Mouse (Mus musculus) MEL (cell line): ENCODE results near the gene Nkx2-1. TPM values are rescaled to one million over a fixed set of nuclear protein-coding genes. Genes with fewer than 3 reads are reported as not detected.

ENCODE experiments used
- DNase-seq: peaks from one replicate; pipeline ENCODE4 v3.0.0; 2011; ENCODE audit warnings: low read depth, low spot score
- H3K27ac ChIP-seq: 2 replicates; pipeline ENCODE4 v1.5.1; 2012; ENCODE audit warnings: low read depth, mild to moderate bottlenecking, control low read depth, low read length, moderate library complexity; ENCODE audit not compliant: control insufficient read depth
- H3K27me3 ChIP-seq, 2 experiments: fragments of 150-350 bp in 1 of 2; sonication (generic) in 1 of 2; 2 replicates each; pipeline ENCODE4 v1.6.1; 2012; ENCODE audit warnings: low read length in 2 of 2, mild to moderate bottlenecking in 2 of 2, improper control_type of control experiment in 1 of 2, moderate library complexity in 1 of 2; ENCODE audit not compliant: insufficient read depth in 2 of 2, control insufficient read depth in 1 of 2
- H3K36me3 ChIP-seq, 2 experiments: 2 replicates each; pipeline ENCODE4 v1.6.1; 2012 to 2014; ENCODE audit warnings: low read length in 2 of 2, improper control_type of control experiment in 1 of 2, inconsistent platforms in 1 of 2, mild to moderate bottlenecking in 1 of 2; ENCODE audit not compliant: insufficient read depth in 2 of 2, control insufficient read depth in 1 of 2
- H3K4me1 ChIP-seq, 2 experiments: fragments of 150-350 bp in 1 of 2; sonication (generic) in 1 of 2; 2 replicates each; pipeline ENCODE4 v1.6.1; 2012; ENCODE audit warnings: low read length in 2 of 2, improper control_type of control experiment in 1 of 2, mild to moderate bottlenecking in 1 of 2; ENCODE audit not compliant: insufficient read depth in 2 of 2, control insufficient read depth in 1 of 2
- H3K4me3 ChIP-seq, 2 experiments: fragments of 150-350 bp in 1 of 2; sonication (generic) in 1 of 2; 2 replicates each; pipeline ENCODE4 v1.5.1; 2012; ENCODE audit warnings: low read depth in 2 of 2, low read length in 2 of 2, mild to moderate bottlenecking in 2 of 2, moderate library complexity in 2 of 2, control low read depth in 1 of 2, improper control_type of control experiment in 1 of 2; ENCODE audit not compliant: control insufficient read depth in 1 of 2, insufficient read depth in 1 of 2
- H3K79me2 ChIP-seq: 2 replicates; pipeline ENCODE4 v1.6.1; 2012; ENCODE audit warnings: mild to moderate bottlenecking, low read length, moderate library complexity; ENCODE audit not compliant: control insufficient read depth, poor library complexity, insufficient read depth
- H3K9ac ChIP-seq: 2 replicates; pipeline ENCODE4 v1.6.1; 2012; ENCODE audit warnings: low read depth, mild to moderate bottlenecking, control low read depth, low read length, moderate library complexity; ENCODE audit not compliant: control insufficient read depth, poor library complexity, severe bottlenecking
- H3K9me3 ChIP-seq: fragments of 150-350 bp; sonication (generic); replicated peaks from 2 replicates; pipeline ENCODE4 v1.6.1; 2012; ENCODE audit warnings: mild to moderate bottlenecking, low read length, improper control_type of control experiment, moderate library complexity; ENCODE audit not compliant: insufficient read depth
- BHLHE40 ChIP-seq: IDR thresholded peaks from 2 replicates; pipeline ENCODE4 v1.6.1; 2012; ENCODE audit warnings: low read depth, mild to moderate bottlenecking, inconsistent platforms, low read length, improper control_type of control experiment, borderline replicate concordance
- CTCF ChIP-seq, 3 experiments: IDR thresholded peaks in 2 of 3; conservative IDR thresholded peaks in 1 of 3; 2 replicates each; pipeline ENCODE4 v1.5.1; 2011 to 2012; ENCODE audit warnings: low read length in 3 of 3, low read depth in 2 of 3, mild to moderate bottlenecking in 2 of 3, improper control_type of control experiment in 1 of 3, inconsistent platforms in 1 of 3, mixed read lengths in 1 of 3, moderate library complexity in 1 of 3; ENCODE audit not compliant: control insufficient read depth in 1 of 3, insufficient read depth in 1 of 3, poor library complexity in 1 of 3, severe bottlenecking in 1 of 3
- GABPA ChIP-seq: IDR thresholded peaks from 2 replicates; pipeline ENCODE4 v1.6.1; 2012; ENCODE audit warnings: low read depth, mild to moderate bottlenecking, inconsistent platforms, low read length, improper control_type of control experiment, moderate library complexity
- MAZ ChIP-seq: IDR thresholded peaks from 2 replicates; pipeline ENCODE4 v1.6.1; 2012; ENCODE audit warnings: low read depth, mild to moderate bottlenecking, inconsistent platforms, low read length, improper control_type of control experiment
- MYB ChIP-seq: IDR thresholded peaks from 2 replicates; pipeline ENCODE4 v1.6.1; 2011; ENCODE audit warnings: mild to moderate bottlenecking, low read depth, low read length, improper control_type of control experiment
- MYC ChIP-seq: IDR thresholded peaks from 2 replicates; pipeline ENCODE4 v1.6.1; 2011; ENCODE audit warnings: low read depth, mild to moderate bottlenecking, low read length, improper control_type of control experiment, moderate library complexity
- RAD21 ChIP-seq: IDR thresholded peaks from 2 replicates; pipeline ENCODE4 v1.6.1; 2011; ENCODE audit warnings: mild to moderate bottlenecking, low read depth, low read length, improper control_type of control experiment
- SMC3 ChIP-seq: IDR thresholded peaks from 2 replicates; pipeline ENCODE4 v1.6.1; 2011; ENCODE audit warnings: low read depth, low read length, improper control_type of control experiment
- ZC3H11A ChIP-seq: IDR thresholded peaks from 2 replicates; pipeline ENCODE4 v1.6.1; 2012; ENCODE audit warnings: low read depth, mild to moderate bottlenecking, inconsistent platforms, low read length, improper control_type of control experiment
- ZMIZ1 ChIP-seq: IDR thresholded peaks from 2 replicates; pipeline ENCODE4 v1.6.1; 2012; ENCODE audit warnings: low read depth, mild to moderate bottlenecking, inconsistent platforms, low read length, improper control_type of control experiment, moderate library complexity
- ZNF384 ChIP-seq: IDR thresholded peaks from 2 replicates; pipeline ENCODE4 v1.6.1; 2012; ENCODE audit warnings: low read depth, mild to moderate bottlenecking, inconsistent platforms, low read length, improper control_type of control experiment
- polyA plus RNA-seq, 2 experiments: library from polyadenylated mRNA; stranded (reverse) in 1 of 2; unstranded in 1 of 2; fragments of >175 nt in 1 of 2; fragments of >200 nt in 1 of 2; gene quantifications; 2 replicates each; pipeline versions ENCODE4 v1.2.1 to v1.2.4; 2012; ENCODE audit warnings: low replicate concordance in 2 of 2, low read depth in 1 of 2; ENCODE audit not compliant: insufficient read length in 2 of 2, insufficient read depth in 1 of 2, missing spikeins in 1 of 2
- total RNA-seq: library from RNA; depleted of rRNA; stranded (reverse); fragments of 300-350 nt; gene quantifications from 2 replicates; pipeline ENCODE4 v1.2.3, GENCODE M21; 2012; rRNA removed

Nkx2-1 gene
- total RNA-seq (not detected in 2 replicates), polyA plus RNA-seq (not detected)

GRCm38 (mm10) chr12:56536884-56537265, at the start of gene Nkx2-1:
Nkx2-1 (minus strand) TSS chr12:56536908.
- Histone ChIP-seq H3K27me3 (no peaks in the 10 kb centered on the region), H3K9ac (no peak within 1 kb of the TSS)
- no peak for DNase-seq

GRCm38 (mm10) chr12:56541068-56541467, 4.4 kb upstream of the Nkx2-1 start:
- no peak overlapping the region for H3K27ac ChIP-seq
- no peaks in the 10 kb centered on the region for H3K79me2 ChIP-seq
- no peak overlapping the region for H3K4me3 ChIP-seq
- no peaks in the 10 kb centered on the region for H3K36me3 ChIP-seq
- no peak overlapping the region for H3K9ac ChIP-seq
- DNase-seq: peak; percentile 58
- H3K27me3 ChIP-seq: peaks cover 1 to 7% of the 10 kb centered on the region in 2 experiments; a peak in 3 of 4 replicates
- TF ChIP-seq ZMIZ1: no peak
- 0 out of 2 replicates have a peak, but pooled peaks have one; percentile 29 for TF ChIP-seq ZC3H11A
- peak; percentile 73 for TF ChIP-seq SMC3
- no peak for TF ChIP-seq ZNF384
- TF ChIP-seq CTCF (IDR thresholded peaks at IDR 0.05 in 2 of 3, conservative IDR thresholded peaks at IDR 0.05 in 1 of 3; ENCODE audit: control insufficient read depth in 1 of 3, insufficient read depth in 1 of 3, low read depth in 2 of 3, low read length in 3 of 3, poor library complexity in 1 of 3, severe bottlenecking in 1 of 3): peak; percentile 53 to 87 (median 78)
- no peak for TF ChIP-seq MYB
- peak; percentile 64 for TF ChIP-seq RAD21
- no peaks in the 10 kb centered on the region for H3K4me1 ChIP-seq
- no peaks in the 10 kb centered on the region for H3K9me3 ChIP-seq

More at GRCm38 (mm10) chr12:56536884-56537265, at the start of gene Nkx2-1:
- Histone ChIP-seq H3K27ac (no peak within 1 kb of the TSS), H3K4me3 (no peak within 1 kb of the TSS), H3K4me1 (no peaks in the 10 kb centered on the region), H3K36me3 (no peaks in the 10 kb centered on the region), H3K9me3 (no peaks in the 10 kb centered on the region)
- TF ChIP-seq GABPA: no peak
- TF ChIP-seq BHLHE40: no peak
- TF ChIP-seq MYC: no peak
- TF ChIP-seq, all 39 proteins: peak for 0
- no peaks in the 10 kb centered on the region for H3K79me2 ChIP-seq

- Histone ChIP-seq H3K4me1 (no peaks in the 10 kb centered on the region), H3K9me3 (no peaks in the 10 kb centered on the region), H3K4me3 (no peak overlapping the region), H3K9ac (no peak overlapping the region), H3K27ac (no peak overlapping the region), H3K27me3 (peaks cover 0 to 4% of the 10 kb centered on the region in 2 experiments; a peak in 2 of 4 replicates), H3K36me3 (no peaks in the 10 kb centered on the region), H3K79me2 (no peaks in the 10 kb centered on the region)
- no peak for TF ChIP-seq MAZ
- no peak for DNase-seq
These were observed 3.9 kb upstream of the Nkx2-1 start for GRCm38 (mm10) chr12:56540591-56540990.
